Mouse (Mus musculus) heart, postnatal 0 days (tissue): Measurements from ENCODE around the gene Esrrg. TPM values are rescaled to one million over a fixed set of nuclear protein-coding genes. Genes with fewer than 3 reads are reported as not detected.

Source experiments
- ATAC-seq: fragments of 200-750 bp; cut with Nextera tagmentation; 2 replicates; pipeline ENCODE4 v1.8.0; 2017; ENCODE audit warnings: low read depth, moderate number of reproducible peaks, moderate library complexity; ENCODE audit not compliant: insufficient read depth
- DNase-seq: peaks from one replicate; pipeline ENCODE4 v3.0.0-alpha.2; 2016; ENCODE audit warnings: low spot score
- H3K27ac ChIP-seq: fragments of 300-500 bp; sonication (generic); 2 replicates; pipeline ENCODE4 v1.5.1; 2014; ENCODE audit warnings: low read depth, mild to moderate bottlenecking
- H3K27me3 ChIP-seq: fragments of 300-500 bp; sonication (generic); 2 replicates; pipeline ENCODE4 v1.6.1; 2014; ENCODE audit warnings: low read length, mixed read lengths; ENCODE audit not compliant: control insufficient read depth, insufficient read depth
- H3K36me3 ChIP-seq: fragments of 300-500 bp; sonication (generic); replicated peaks from 2 replicates; pipeline ENCODE4 v1.6.1; 2014; ENCODE audit warnings: low read length, mixed read lengths; ENCODE audit not compliant: control insufficient read depth, insufficient read depth
- H3K4me1 ChIP-seq: fragments of 300-500 bp; sonication (generic); 2 replicates; pipeline ENCODE4 v1.6.1; 2014; ENCODE audit warnings: antibody characterized with exemption; ENCODE audit not compliant: control insufficient read depth, insufficient read depth
- H3K4me2 ChIP-seq: fragments of 300-500 bp; sonication (generic); 2 replicates; pipeline ENCODE4 v1.6.1; 2014; ENCODE audit warnings: low read depth, mild to moderate bottlenecking, low read length, moderate library complexity
- H3K4me3 ChIP-seq: fragments of 300-500 bp; sonication (generic); 2 replicates; pipeline ENCODE4 v1.5.1; 2014; ENCODE audit warnings: low read depth, low read length
- H3K9ac ChIP-seq: fragments of 300-500 bp; sonication (generic); replicated peaks from 2 replicates; pipeline ENCODE4 v1.6.1; 2014; ENCODE audit warnings: low read depth, low read length, mixed read lengths
- H3K9me3 ChIP-seq: fragments of 300-500 bp; sonication (generic); replicated peaks from 2 replicates; pipeline ENCODE4 v1.6.1; 2016; ENCODE audit warnings: low read length; ENCODE audit not compliant: control insufficient read depth
- CTCF ChIP-seq: IDR thresholded peaks from 2 replicates; pipeline ENCODE4 v1.5.1; 2016; ENCODE audit warnings: antibody characterized with exemption, control low read depth, low read depth
- EP300 ChIP-seq: IDR thresholded peaks from 2 replicates; pipeline ENCODE4 v1.6.1; 2016; ENCODE audit warnings: antibody characterized with exemption, low read depth
- WGBS: fragments of 180-500 bp; shearing (Covaris S2); extraction: QIAGEN DNeasy Blood & Tissue Kit; methylation state at CpG from one replicate; pipeline ENCODE4 v1.1.7; 2014; 5-methylcytosine and 5-hydroxymethylcytosine counted together
- polyA plus RNA-seq: library from polyadenylated mRNA; unstranded; fragments of >200 nt; fragmentation: Nextera tagmentation; extraction: Ambion mirVana; gene quantifications from 2 replicates; pipeline ENCODE4 v1.2.1, GENCODE M21; 2015
- total RNA-seq: library from RNA; depleted of rRNA; stranded (reverse); fragments of >200 nt; gene quantifications from 2 replicates; pipeline ENCODE4 v1.2.3, GENCODE M21; 2014; ENCODE audit warnings: low replicate concordance

The Esrrg gene
- total and polyA plus RNA-seq, 2 experiments from 2014 or later = 11.5 to 16.8 TPM

- Histone ChIP-seq H3K27ac (no peak overlapping the region), H3K9ac (no peak overlapping the region), H3K4me1 (peaks cover 29% of the 10 kb centered on the region)
Observed at GRCm38 (mm10) chr1:188103179-188103578, 494.6 kb downstream of the Esrrg start.

GRCm38 (mm10) chr1:188105516-188105915 is 496.9 kb downstream of the Esrrg start:
- Histone ChIP-seq H3K36me3 (no peaks in the 10 kb centered on the region), H3K9ac (no peak overlapping the region), H3K4me1 (peaks cover 32% of the 10 kb centered on the region), H3K4me2 (no peak overlapping the region), H3K4me3 (no peak overlapping the region), H3K27ac (no peak overlapping the region), H3K9me3 (no peaks in the 10 kb centered on the region), H3K27me3 (no peaks in the 10 kb centered on the region)
- no peak for ATAC-seq
- WGBS = 57% methylated on average over 4 of the region's 4 CpGs
- DNase-seq = no peak
- TF ChIP-seq CTCF (no peak), EP300 (no peak)

More at GRCm38 (mm10) chr1:188103179-188103578, 494.6 kb downstream of the Esrrg start:
- Histone ChIP-seq H3K27me3 (no peaks in the 10 kb centered on the region), H3K4me2 (no peak overlapping the region), H3K4me3 (no peak overlapping the region), H3K36me3 (no peaks in the 10 kb centered on the region), H3K9me3 (no peaks in the 10 kb centered on the region)
- TF ChIP-seq CTCF = no peak
- ATAC-seq (peak; percentile 47; the same call in 1 of the 2 replicates), DNase-seq (no peak)
- WGBS = 27% methylated on average over 3 of the region's 3 CpGs

GRCm38 (mm10) chr1:188107946-188108345 is 499.4 kb downstream of the Esrrg start:
- Histone ChIP-seq H3K36me3 (no peaks in the 10 kb centered on the region), H3K9ac (no peak overlapping the region), H3K4me3 (no peak overlapping the region), H3K27me3 (no peaks in the 10 kb centered on the region), H3K9me3 (no peaks in the 10 kb centered on the region), H3K4me1 (peaks cover 25% of the 10 kb centered on the region; the same call in 1 of the 2 replicates), H3K27ac (peak overlapping the region; percentile 44; the same call in 1 of the 2 replicates), H3K4me2 (no peak overlapping the region)
- WGBS = 8% methylated on average over 6 of the region's 6 CpGs
- ATAC-seq = peak; percentile 64
- TF ChIP-seq CTCF (no peak; the same call in 1 of the 2 replicates), EP300 (no peak)
- peak; percentile 34 for DNase-seq

- 29% methylated on average over 3 of the region's 3 CpGs for WGBS
- Histone ChIP-seq H3K9me3 (no peaks in the 10 kb centered on the region), H3K36me3 (no peaks in the 10 kb centered on the region), H3K4me2 (no peak overlapping the region), H3K27me3 (no peaks in the 10 kb centered on the region), H3K4me1 (peaks cover 21% of the 10 kb centered on the region; the same call in 1 of the 2 replicates), H3K4me3 (no peak overlapping the region), H3K27ac (no peak overlapping the region), H3K9ac (no peak overlapping the region)
- ATAC-seq = no peak
- TF ChIP-seq EP300 = no peak
- no peak for TF ChIP-seq CTCF
- no peak for DNase-seq
Observed at GRCm38 (mm10) chr1:188111552-188111951, 503.0 kb downstream of the Esrrg start.

GRCm38 (mm10) chr1:188113240-188113639 is 504.6 kb downstream of the Esrrg start:
- Histone ChIP-seq H3K4me3 (no peak overlapping the region), H3K27me3 (no peaks in the 10 kb centered on the region), H3K36me3 (no peaks in the 10 kb centered on the region), H3K27ac (no peak overlapping the region), H3K9ac (no peak overlapping the region), H3K9me3 (no peaks in the 10 kb centered on the region), H3K4me1 (peaks cover 15% of the 10 kb centered on the region), H3K4me2 (no peak overlapping the region)
- WGBS = 68% methylated on average over 3 of the region's 3 CpGs
- TF ChIP-seq EP300 (no peak), CTCF (no peak)
- ATAC-seq = no peak
- no peak for DNase-seq

GRCm38 (mm10) chr1:188118125-188118524 is 509.5 kb downstream of the Esrrg start:
- DNase-seq (peak; percentile 91), ATAC-seq (peak; percentile 93)
- 9% methylated on average over 3 of the region's 3 CpGs for WGBS
- Histone ChIP-seq H3K4me3 (no peak overlapping the region), H3K27ac (peak overlapping the region; percentile 62), H3K36me3 (no peaks in the 10 kb centered on the region), H3K4me1 (peaks cover 14% of the 10 kb centered on the region), H3K9ac (no peak overlapping the region), H3K4me2 (no peak overlapping the region; the same call in 1 of the 2 replicates), H3K27me3 (no peaks in the 10 kb centered on the region), H3K9me3 (no peaks in the 10 kb centered on the region)
- no peak for TF ChIP-seq EP300
- no peak for TF ChIP-seq CTCF
